Mouse (Mus musculus) heart, postnatal 14 days (tissue): Measurements from ENCODE around the gene Pramef12. TPM values are rescaled to one million over a fixed set of nuclear protein-coding genes. Genes with fewer than 3 reads are reported as not detected.
"Not testable (repeated sequence)": the region's sequence is repeated elsewhere in the genome, so short reads cannot be mapped to it uniquely, and the experiment has no call there.

ENCODE experiments used
- DNase-seq, 2 experiments: peaks; one replicate each; pipeline ENCODE4 v3.0.0; 2021 to 2022
- intact Hi-C: fragments of 180-260 bp; cut with DNase I; formaldehyde crosslinking; loops from one replicate; pipeline ENCODE4 v1.15.1; 2025
- long read RNA-seq, 2 experiments: library from polyadenylated mRNA; stranded (forward); transcript quantifications; one replicate each; pipeline ENCODE4 v2.0.0; 2021
- total RNA-seq, 2 experiments: library from RNA; stranded (reverse); gene quantifications; 2 replicates each; pipeline ENCODE4 v1.2.3; 2021

The Pramef12 gene
- not detected for total RNA-seq
- long read RNA-seq, experiment 1: 0 reads
- long read RNA-seq, experiment 2: 0 reads

DNA sequence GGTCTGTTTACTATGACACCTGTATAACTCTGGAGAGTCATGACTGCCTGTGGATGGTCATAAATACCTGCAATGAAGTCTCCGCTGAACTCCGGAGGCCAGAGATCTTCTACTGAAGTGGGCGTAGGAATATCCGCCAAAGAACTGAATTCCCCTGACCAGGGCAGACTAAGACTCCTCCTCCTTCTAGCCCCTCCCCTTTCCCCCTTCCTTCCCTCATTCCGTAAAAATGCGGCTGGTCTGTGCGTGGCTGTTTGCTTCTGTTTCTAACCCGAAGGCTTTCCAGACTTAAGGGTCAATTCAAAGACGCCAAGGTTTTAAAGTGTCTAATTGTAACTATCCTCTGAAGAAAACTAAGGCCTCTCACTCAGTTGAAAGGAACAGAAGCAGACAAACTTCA is at the start of gene Pramef12:
Pramef12 (minus strand) TSS at position 175 of the 400 bp plus-strand sequence.
- no peak for DNase-seq

DNA sequence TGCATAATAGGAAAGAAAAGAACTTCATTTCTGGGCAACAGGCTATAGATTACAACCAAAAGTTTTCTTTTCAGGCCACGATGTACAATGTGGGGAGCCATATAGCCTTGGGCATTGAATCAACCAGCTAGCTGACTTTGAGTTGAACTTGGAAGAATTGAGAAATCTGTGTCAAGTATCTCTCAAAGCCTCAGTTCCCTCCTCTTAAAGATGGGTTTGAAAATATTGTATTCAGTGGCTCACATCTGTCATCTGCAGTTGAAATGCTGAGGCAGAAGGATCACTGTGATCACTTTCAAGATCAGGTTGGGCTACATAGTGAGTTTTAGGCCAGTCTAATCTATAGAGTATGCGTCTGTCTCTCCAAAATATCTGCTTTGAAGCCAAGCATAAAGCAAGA is 45.0 kb upstream of the Pramef12 start, which contains the start of gene Gm9944:
Gm9944 (minus strand) TSS at position 101 of the 400 bp plus-strand sequence.
- no peak for DNase-seq
- intact Hi-C loops: no loop called here

More for the DNA sequence above, at the start of gene Pramef12:
- intact Hi-C loops: no loop called here

DNA sequence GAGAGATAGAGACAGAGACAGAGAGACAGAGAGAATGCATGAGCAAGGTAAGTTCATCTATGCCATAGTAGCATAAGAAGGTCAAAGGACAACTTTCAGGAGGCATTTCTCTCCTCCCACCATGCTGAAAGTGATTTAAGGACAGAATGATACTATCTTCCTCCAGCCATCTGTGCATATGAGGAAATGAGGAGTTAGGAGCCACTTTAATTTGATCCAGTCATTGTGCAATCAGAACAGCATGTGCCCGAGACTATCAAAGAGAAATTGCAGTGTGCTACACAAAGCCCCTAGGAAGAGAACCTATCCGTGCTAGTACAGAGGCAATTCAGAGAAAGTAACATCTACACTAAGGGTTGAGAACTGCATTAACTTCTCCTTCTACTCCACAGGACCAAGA is 40.3 kb upstream of the Pramef12 start:
- intact Hi-C loops: no loop called here
- no peak for DNase-seq

DNA sequence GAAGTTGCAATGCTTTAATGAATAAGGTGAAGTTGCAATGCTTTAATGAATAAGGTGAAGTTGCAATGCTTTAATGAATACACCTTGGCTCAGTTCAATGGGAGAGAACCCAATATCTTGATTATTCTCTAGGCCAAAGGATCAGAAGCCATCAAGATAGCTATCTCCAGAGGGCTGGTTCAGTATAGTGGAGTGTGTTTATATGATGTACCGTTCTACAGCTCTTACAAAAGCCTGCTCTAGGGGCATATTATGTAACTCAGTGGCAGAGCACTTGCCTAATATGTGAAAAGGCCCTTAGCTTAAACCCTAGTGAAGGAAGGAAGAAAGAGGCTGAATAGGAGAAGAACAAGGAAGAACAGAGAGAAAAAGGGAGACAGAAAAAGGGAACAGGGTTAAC is 33.3 kb upstream of the Pramef12 start:
- intact Hi-C loops: no loop called here
- DNase-seq: no peak

DNA sequence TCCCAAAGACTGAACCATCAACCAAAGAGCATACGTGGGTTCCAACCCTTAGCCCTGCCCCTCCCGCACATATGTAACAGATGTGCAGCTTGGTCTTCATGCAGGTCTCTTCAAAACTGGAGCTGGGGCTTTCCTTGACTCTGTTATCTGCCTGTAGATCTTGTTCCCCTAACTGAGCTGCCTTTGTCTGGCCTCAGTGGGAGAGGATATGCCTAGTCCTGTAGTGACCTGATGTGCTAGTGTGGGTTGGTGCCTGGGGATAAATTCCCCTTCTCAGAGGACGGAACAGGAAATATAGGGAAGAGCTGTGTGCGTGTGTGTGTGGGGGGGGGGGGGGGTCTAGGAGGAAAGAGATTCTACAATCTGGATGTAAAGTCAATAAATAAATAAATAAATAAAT is 32.8 kb upstream of the Pramef12 start:
- intact Hi-C loops: no loop called here
- no peak for DNase-seq

DNA sequence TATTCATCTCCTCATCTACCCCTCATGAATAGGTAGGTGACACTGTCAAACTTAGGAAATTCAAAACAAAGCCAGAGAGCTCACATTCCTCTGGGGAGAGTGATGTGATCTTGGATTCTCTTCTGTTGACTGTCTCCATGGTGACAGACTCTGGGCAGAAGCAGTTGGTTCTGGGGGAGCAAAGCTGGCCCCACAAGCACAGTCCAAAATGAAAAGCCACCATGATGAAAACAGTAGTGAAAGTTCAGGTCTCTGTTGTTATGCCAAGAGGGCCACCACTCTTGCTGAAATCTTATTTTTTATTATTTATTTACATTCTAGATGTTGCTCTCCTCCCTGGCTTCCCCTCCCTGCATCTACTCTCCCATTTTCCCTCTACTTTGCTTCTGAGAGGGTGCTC is 30.4 kb upstream of the Pramef12 start, which contains the start of gene 1700012P22Rik:
1700012P22Rik (minus strand) TSS at position 101 of the 400 bp plus-strand sequence.
- no peak for DNase-seq
- intact Hi-C loops: no loop called here

DNA sequence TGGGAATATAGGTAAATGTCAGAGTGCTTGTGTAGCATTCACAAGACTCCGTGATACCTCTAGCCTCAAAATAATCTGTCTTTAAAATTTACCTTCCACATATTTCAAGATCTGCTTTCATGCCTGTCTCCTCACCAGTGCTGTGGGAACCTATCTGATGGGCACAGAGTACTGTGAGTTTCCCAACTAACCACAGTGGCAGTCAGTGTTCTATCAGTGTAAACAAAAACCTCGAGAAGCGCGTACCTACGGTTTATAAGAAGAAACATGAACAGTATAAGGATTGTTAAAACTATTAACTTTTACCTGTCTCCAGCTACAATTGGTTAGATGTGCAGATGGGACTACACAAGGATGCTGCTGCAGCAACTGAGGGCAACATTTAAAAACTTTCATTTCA is 25.0 kb upstream of the Pramef12 start:
- intact Hi-C loops: no loop called here
- DNase-seq: no peak

DNA sequence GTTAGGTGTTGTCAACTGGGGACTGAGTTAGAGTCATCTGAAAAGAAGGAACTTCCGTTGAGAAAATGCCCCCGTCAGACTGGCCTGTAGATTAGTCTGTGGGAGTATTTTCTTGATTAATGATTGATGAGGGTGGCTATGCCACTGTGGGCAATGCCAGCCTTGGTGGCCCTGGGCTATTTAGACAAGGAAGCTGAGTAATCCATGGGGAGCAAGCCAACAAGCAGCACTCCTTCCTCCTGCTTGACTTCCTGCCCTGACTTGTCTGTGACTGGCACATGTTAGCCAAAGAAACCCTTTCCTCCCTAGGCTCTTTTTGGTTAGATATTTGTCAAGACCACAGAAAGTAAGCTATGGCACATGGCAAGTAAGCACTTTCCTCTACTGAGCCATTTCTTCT is 22.5 kb upstream of the Pramef12 start:
- no peak for DNase-seq
- intact Hi-C loops: no loop called here

DNA sequence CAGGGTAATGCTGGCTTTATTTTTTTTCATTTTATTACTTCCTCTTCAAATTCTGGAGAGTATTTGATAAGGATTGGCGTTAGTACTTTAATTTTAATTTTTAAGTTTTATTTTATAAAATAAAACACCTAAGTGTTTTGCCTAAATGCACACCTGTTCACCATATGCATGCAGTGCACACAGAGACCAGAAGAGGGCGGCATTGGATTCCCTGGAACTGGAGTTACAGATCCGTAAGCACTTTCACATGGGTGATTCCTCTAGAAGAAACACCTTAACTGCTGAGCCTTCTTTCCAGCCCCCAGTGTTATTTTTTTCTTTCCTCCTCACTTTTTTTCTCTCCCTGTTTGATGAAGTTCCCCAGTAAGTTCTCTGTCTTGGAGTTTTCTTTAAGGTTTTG is 20.6 kb upstream of the Pramef12 start:
- DNase-seq: peak in 1 of 2 experiments; percentile 6
- intact Hi-C loops: no loop called here

DNA sequence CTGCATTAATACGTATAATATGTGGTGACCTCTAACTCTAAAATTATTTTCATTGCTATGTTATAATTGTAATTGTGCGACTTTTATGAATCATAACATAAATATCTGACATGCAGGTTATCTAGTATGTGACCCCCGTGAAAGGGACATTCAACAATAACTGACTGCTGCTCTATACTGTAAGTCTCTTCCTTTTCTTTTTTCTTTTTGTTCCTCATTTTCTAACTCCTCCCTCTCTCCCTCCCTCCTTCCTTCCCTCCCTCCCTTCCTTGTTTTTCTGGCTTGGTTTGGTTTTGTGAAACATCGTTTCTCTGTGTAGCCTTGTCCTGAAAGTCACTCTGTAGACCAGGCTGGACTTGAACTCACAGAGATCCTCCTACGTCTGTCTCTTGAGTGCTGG is 16.3 kb upstream of the Pramef12 start:
- no peak for DNase-seq
- intact Hi-C loops: no loop called here

DNA sequence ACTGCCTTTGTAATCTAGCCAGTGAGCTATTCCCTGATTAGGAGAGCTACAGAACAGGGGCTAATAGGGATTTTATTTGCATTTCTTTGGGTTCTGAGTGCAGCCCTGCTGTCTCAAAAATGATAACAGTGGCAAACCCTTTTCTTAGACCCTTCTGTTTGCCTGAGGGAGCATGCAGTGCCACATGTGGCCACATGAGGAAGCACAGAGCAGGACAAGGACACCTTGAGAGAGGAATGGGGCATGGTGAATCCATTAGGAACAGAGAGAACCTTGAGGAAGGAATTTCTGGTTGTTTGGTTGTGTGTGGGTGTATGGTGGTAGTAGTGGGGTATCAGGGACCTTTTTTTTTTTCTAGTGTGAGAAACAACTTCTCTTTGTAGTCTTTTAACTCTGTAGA is 12.4 kb upstream of the Pramef12 start:
- no peak for DNase-seq
- intact Hi-C loops: no loop called here

DNA sequence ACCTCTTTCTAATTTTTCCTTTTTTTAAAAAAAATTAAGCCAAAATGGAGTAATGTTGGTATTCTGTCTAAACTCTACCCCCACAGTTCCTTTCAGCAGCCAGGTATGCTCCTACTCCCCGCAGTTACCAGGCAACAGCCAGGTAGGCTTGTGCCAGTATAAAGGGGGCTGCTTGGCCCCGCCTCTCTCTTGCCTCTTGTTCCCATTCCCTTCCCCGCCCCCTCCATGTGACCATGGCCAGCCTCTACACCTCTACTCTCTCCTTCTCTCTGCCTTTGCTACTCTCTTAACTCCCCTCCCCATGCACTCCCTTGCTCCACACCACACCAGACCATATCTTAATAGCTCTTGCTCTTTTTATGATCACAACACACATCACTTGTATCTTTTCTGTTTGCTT is 2.0 kb downstream of the Pramef12 start:
- DNase-seq: no peak
- intact Hi-C loops: no loop called here

DNA sequence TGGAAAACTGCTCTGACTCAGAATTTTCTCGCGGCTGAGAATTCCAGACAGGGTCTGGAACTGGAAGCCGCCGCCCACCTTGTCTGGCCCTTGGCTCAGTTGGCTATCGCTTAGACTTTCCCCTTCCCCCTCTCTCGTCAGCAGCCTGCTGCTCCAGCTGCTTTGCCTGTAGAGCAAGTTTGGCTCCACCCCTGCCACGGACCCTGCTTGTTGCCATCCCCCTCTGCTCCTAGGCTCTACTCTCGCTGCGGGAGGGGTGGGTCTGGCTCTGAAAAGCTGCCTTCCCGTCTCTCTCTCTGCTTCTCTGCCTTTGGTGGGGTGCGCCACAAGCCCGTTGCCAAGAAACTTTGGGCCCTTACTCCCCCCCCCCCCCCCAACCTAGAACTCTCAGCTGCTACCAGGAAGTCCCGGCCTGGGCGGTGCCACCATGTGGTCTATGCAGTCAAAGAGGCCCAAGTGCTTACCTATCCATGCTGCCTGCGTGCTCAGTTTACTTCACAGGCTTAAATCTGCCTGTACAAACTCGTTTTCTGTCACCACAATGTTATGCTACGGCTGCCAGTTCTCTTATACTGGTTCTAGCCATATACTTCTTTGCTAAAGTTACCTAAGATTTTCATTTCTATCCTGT is 3.7 kb downstream of the Pramef12 start:
- intact Hi-C loops: no loop called here
- DNase-seq: peak; percentile 3 to 30

DNA sequence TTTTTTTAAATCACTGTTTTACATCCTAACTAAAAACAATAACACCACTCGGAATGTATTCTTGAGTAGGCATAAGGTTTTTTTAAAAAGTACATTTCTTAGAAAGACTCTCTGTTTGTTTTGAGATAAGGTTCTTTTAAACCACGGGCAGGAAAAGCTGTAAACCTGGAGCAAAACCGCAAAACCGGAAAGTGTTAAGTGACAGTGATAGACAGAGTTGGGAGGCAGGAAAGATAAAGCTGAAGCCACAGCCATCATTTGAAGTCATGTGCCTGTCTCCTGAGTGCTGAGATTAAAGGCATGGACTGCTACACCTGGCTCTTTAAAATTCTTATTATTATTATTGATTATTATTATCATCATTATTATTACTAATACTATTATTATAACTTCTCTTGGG is 5.6 kb downstream of the Pramef12 start:
- DNase-seq: no peak
- intact Hi-C loops: no loop called here

DNA sequence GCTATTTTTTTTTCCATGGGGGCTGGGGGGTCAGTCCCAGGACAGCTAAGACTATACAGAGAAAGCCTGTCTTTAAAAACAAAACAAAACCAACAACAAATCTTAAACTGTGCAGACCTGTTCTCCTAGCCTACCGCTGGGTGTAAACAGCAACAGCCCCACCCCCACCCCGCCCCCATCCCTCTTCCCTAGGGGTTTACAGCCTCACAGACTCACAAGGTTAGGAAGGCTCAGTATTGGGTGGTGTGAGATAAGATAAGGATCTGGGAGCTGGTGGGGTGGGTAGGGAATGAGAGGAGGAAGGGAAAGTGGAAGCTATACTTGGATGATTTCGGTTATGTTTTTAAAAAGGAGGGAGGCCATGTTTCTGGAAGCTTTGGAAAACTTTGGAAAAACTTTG is 11.9 kb downstream of the Pramef12 start:
- DNase-seq: no peak
- intact Hi-C loops: no loop called here

DNA sequence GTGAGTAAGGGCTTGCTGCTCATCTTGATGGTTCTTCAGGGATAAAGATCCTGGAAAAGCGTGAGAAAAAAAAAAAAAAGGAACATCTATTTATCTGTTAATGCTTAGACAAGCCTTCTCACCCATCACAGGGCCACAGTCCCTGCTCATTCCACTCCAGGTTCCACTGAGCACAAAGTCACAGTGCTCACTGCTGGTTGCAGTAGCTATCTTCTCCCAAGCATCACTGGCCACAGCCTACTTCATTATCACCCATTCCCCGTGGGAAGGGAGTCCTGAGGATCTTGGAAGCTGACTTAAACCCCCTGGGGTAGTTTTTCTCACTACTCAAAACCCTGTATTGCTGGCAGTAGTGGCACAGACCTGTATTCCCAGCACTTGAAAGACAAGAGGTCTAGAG is 30.4 kb downstream of the Pramef12 start, which contains the start of gene Pramef20:
Pramef20 (minus strand) TSS at position 23 of the 400 bp plus-strand sequence.
- intact Hi-C loops: no loop called here
- no peak for DNase-seq

DNA sequence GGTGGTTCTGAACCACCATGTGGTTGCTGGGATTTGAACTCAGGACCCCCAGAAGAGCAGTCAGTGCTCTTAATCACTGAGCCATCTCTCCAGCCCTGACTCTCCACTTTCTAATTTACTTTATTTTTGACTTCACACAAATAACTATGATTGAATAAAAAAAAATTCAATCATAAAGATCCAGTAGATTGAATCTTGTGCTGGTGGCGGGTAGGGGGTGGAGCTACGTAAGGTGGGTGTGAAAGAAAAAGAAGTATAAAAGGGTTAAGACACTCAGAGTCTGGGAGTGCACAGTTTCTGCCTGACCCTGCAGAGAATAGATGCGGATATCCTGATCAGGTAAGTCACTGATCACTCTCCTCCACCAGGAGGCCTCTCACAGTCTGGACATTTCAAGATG is 50.6 kb downstream of the Pramef12 start, which contains the start of gene Gm13119:
Gm13119 (plus strand) TSS at position 301 of the 400 bp plus-strand sequence.
- DNase-seq, intact Hi-C loops: not testable (repeated sequence)

Other genes starting within 250 kb of the Pramef12 start
- gene Oog3, start 245.8 kb downstream of the Pramef12 start, total RNA-seq: not detected
- gene Oog2, start 217.7 kb downstream of the Pramef12 start, total RNA-seq: not detected
- not detected for gene C87977, start 195.1 kb downstream of the Pramef12 start, total RNA-seq
- not detected for gene Pramel5, start 128.0 kb downstream of the Pramef12 start, total RNA-seq
- not detected for gene Gm13128, start 78.2 kb downstream of the Pramef12 start, total RNA-seq
- not detected for gene Gm13119, start 50.5 kb downstream of the Pramef12 start, total RNA-seq
- not detected for gene Pramef20, start 30.5 kb downstream of the Pramef12 start, total RNA-seq
- not detected for gene 1700012P22Rik, start 30.3 kb upstream of the Pramef12 start, total RNA-seq
- gene Gm9944, start 44.9 kb upstream of the Pramef12 start, total RNA-seq: not detected
- gene Aadacl3, start 55.3 kb upstream of the Pramef12 start, total RNA-seq: not detected
- not detected for gene 9430007A20Rik, start 111.4 kb upstream of the Pramef12 start, total RNA-seq
- not detected for gene Gm13124, start 156.7 kb upstream of the Pramef12 start, total RNA-seq
- gene Aadacl4, start 205.2 kb upstream of the Pramef12 start, total RNA-seq: not detected